Mouse (Mus musculus): ENCODE measurements at regions not wholly inside any gene's neighbourhood (a gene's known extent, or its start where the extent isn't known, plus 50 kb on each side); places are given as distances from the start of the nearest gene placed in this dataset.

GRCm38 (mm10) chr7:121339942-121340341 lies 51.7 kb upstream of the Hs3st2 start:
- no peak for DNase-seq (ENCODE audit: extremely low spot score, low spot score)

Data from neural tube, embryonic 10.5 days (tissue).